Mouse (Mus musculus) erythroblast, adult 5-6 weeks (primary cell): ENCODE results near the gene Cmtm3. TPM values are rescaled to one million over a fixed set of nuclear protein-coding genes. Genes with fewer than 3 reads are reported as not detected.

Experiments
- ATAC-seq: replicated peaks from 2 replicates; pipeline ENCODE4 v1.8.0; 2016; ENCODE audit warnings: moderate number of reproducible peaks, mild to moderate bottlenecking, moderate TSS enrichment, inconsistent platforms; ENCODE audit not compliant: poor library complexity, low FRiP score, severe bottlenecking
- total RNA-seq, 2 experiments: library from RNA; stranded (forward) in 1 of 2; stranded (reverse) in 1 of 2; fragments of 150-400 nt in 1 of 2; fragments of 200-764, 138-1000 nt in 1 of 2; gene quantifications; 2 replicates each; pipeline versions ENCODE4 v1.2.3 to v1.2.4; 2015 to 2017; ENCODE audit warnings: low replicate concordance in 2 of 2

The Cmtm3 gene
- total RNA-seq, 2 experiments from 2014 or later = 1.5 to 14.0 TPM

GRCm38 (mm10) chr8:104341106-104341561, 1.9 kb downstream of the Cmtm3 start:
- ATAC-seq = no peak

- ATAC-seq = no peak
Measured at GRCm38 (mm10) chr8:104341678-104342077, 2.5 kb downstream of the Cmtm3 start.

- ATAC-seq = no peak
Measured at GRCm38 (mm10) chr8:104342426-104342825, 3.2 kb downstream of the Cmtm3 start.

- peak; percentile 91 for ATAC-seq
Measured at GRCm38 (mm10) chr8:104343957-104344356, 4.7 kb downstream of the Cmtm3 start.

GRCm38 (mm10) chr8:104344622-104345021, 5.4 kb downstream of the Cmtm3 start:
- ATAC-seq = no peak

- ATAC-seq = no peak
Measured at GRCm38 (mm10) chr8:104346706-104347105, 7.5 kb downstream of the Cmtm3 start.

GRCm38 (mm10) chr8:104348971-104349370, 9.8 kb downstream of the Cmtm3 start:
- ATAC-seq = no peak

GRCm38 (mm10) chr8:104350047-104350446, 10.8 kb downstream of the Cmtm3 start:
- ATAC-seq = no peak

GRCm38 (mm10) chr8:104353186-104353585, 14.0 kb downstream of the Cmtm3 start:
- ATAC-seq = no peak

GRCm38 (mm10) chr8:104354504-104354903, 15.3 kb downstream of the Cmtm3 start:
- ATAC-seq = no peak

- no peak for ATAC-seq
Measured at GRCm38 (mm10) chr8:104358637-104359036, 19.4 kb downstream of the Cmtm3 start.

- no peak for ATAC-seq
Measured at GRCm38 (mm10) chr8:104359778-104360456, 20.7 kb downstream of the Cmtm3 start.

GRCm38 (mm10) chr8:104365695-104366094, 26.5 kb downstream of the Cmtm3 start:
- ATAC-seq = no peak

- no peak for ATAC-seq
Measured at GRCm38 (mm10) chr8:104367398-104367797, 28.2 kb downstream of the Cmtm3 start.

- ATAC-seq = no peak
Measured at GRCm38 (mm10) chr8:104369591-104369990, 30.4 kb downstream of the Cmtm3 start.

GRCm38 (mm10) chr8:104370071-104370470, 30.9 kb downstream of the Cmtm3 start:
- ATAC-seq = no peak

GRCm38 (mm10) chr8:104371121-104371520, 31.9 kb downstream of the Cmtm3 start:
- no peak for ATAC-seq

- ATAC-seq = no peak
Measured at GRCm38 (mm10) chr8:104373779-104374178, 34.6 kb downstream of the Cmtm3 start.

GRCm38 (mm10) chr8:104374269-104374668, 35.1 kb downstream of the Cmtm3 start:
- ATAC-seq = no peak

- ATAC-seq = no peak
Measured at GRCm38 (mm10) chr8:104374864-104375846, 35.9 kb downstream of the Cmtm3 start.

- ATAC-seq = no peak
Measured at GRCm38 (mm10) chr8:104375959-104376358, 36.7 kb downstream of the Cmtm3 start.
